Mouse (Mus musculus): Measurements from ENCODE around the gene Wdr17.

- TF ChIP-seq CTCF (conservative IDR thresholded peaks at IDR 0.05; ENCODE audit: low read length): no peak
- no peak for TF ChIP-seq NANOG (IDR thresholded peaks at IDR 0.05; ENCODE audit: borderline replicate concordance, low read length)
Observed at GRCm38 (mm10) chr8:54582886-54583285, 304.1 kb downstream of the Wdr17 start.
